8 mouse cellular contexts compared by ENCODE assay signal in the genomic region with DNA sequence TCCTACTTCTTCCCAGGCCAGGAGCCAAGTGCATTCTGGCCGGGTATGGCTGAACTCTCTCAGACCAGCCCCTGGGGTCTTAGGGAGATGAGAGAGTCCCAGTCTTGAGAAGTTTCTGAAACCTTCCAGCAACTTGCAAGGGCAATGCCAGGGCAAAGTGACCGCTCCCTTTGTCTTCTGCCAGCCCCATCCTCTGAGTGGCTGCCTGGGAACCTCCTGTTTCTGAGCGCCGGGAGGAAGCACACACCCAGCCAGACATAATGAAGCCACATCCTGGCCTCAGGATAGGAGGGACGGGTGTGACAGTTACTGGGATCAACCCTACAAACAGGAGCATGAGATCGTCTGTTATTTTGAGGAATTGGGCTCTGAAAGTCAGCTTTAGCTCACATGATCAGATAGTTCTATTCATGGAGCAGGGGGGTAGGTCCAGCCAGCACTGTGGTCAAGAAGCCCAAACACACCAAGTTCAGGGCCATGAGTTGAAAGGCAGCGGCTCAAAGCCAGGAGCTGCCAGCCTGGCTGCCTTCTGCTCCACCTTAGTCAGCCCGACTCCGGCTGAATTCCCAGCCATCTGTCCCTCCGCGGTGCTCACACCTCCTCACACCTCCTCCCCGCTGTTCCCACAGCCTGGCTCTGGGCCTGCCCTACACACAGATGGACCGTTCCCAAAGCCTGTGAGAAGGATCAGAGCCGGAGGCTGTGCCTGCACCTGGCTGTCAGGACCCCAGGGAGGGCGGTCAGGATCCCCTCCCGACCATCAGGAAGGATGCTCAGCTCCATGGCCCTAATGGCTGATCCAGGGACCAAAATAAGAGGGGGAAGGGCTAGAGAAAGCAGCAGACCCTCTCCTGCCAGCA. TPM values are rescaled to one million over a fixed set of nuclear protein-coding genes. Genes with fewer than 3 reads are reported as not detected.
A peak's percentile ranks its signal among the peaks of the same experiment; 100 is the strongest.
DNase-seq lines count a peak whose midpoint lies in the region; ATAC-seq and TF ChIP-seq lines count a peak whose summit lies in the region.

No protein-coding gene starts in this region.

- no peak overlapping the region for H3K27ac ChIP-seq in MEL (ENCODE audit: control insufficient read depth, low read depth, low read length)
- H3K27ac ChIP-seq in cerebellum, adult 2 months (ENCODE audit: insufficient read depth, low read length): peak overlapping the region; percentile 82
- peak overlapping the region; percentile 98 for H3K27ac ChIP-seq in hindbrain, embryonic 15.5 days (replicated peaks)
- H3K27ac ChIP-seq in left cerebral cortex, adult 2 months: peak overlapping the region; percentile 95

- H3K4me2 ChIP-seq in hindbrain, embryonic 15.5 days: peak overlapping the region; percentile 80

- TF ChIP-seq EP300 in MEL (IDR thresholded peaks at IDR 0.05; ENCODE audit: low read depth in 1 of 2, low read length in 2 of 2): no peak

- under 1% methylated on average over 16 of the region's 16 CpGs for WGBS in cerebellum, adult 2 months
- WGBS in hindbrain, embryonic 15.5 days: 6% methylated on average over 16 of the region's 16 CpGs

- no peak for TF ChIP-seq RAD21 in MEL (IDR thresholded peaks at IDR 0.05; ENCODE audit: low read depth, low read length)

- no peaks in the 10 kb centered on the region for H3K27me3 ChIP-seq in MEL (ENCODE audit: control insufficient read depth in 1 of 2, insufficient read depth in 2 of 2, low read length in 2 of 2)
- no peaks in the 10 kb centered on the region for H3K27me3 ChIP-seq in cerebellum, adult 2 months (ENCODE audit: control insufficient read depth, insufficient read depth, low read length)
- no peaks in the 10 kb centered on the region for H3K27me3 ChIP-seq in hindbrain, embryonic 15.5 days

- TF ChIP-seq CTCF in MEL (IDR thresholded peaks at IDR 0.05 in 2 of 3, conservative IDR thresholded peaks at IDR 0.05 in 1 of 3; ENCODE audit: control insufficient read depth in 1 of 3, insufficient read depth in 1 of 3, low read depth in 2 of 3, low read length in 3 of 3, poor library complexity in 1 of 3, severe bottlenecking in 1 of 3): no peak
- no peak for TF ChIP-seq CTCF in cerebellum, adult 2 months (IDR thresholded peaks at IDR 0.05; ENCODE audit: borderline replicate concordance, insufficient read depth, low read depth, low read length)
- TF ChIP-seq CTCF in left cerebral cortex, adult 2 months (IDR thresholded peaks at IDR 0.05): no peak

- intact Hi-C loops in left cerebral cortex, adult 2 months (cut with DNase I): loop anchor here (1.0 to 2.0 kb wide), 3 partner anchors 10 to 74 kb away; no protein-coding TSS in a partner anchor

- H3K9ac ChIP-seq in MEL (ENCODE audit: control insufficient read depth, low read depth, low read length, poor library complexity, severe bottlenecking): no peak overlapping the region
- peak overlapping the region; percentile 87 for H3K9ac ChIP-seq in hindbrain, embryonic 15.5 days

- no peak overlapping the region for H3K4me3 ChIP-seq in MEL (ENCODE audit: control insufficient read depth in 1 of 2, insufficient read depth in 1 of 2, low read depth in 2 of 2, low read length in 2 of 2)
- H3K4me3 ChIP-seq in cerebellum, adult 2 months (replicated peaks; ENCODE audit: insufficient read depth, low read depth, low read length): peak overlapping the region; percentile 68
- H3K4me3 ChIP-seq in hindbrain, embryonic 15.5 days: peak overlapping the region; percentile 89
- peak overlapping the region; percentile 74 for H3K4me3 ChIP-seq in left cerebral cortex, adult 2 months

- no peak for DNase-seq in MEL (ENCODE audit: low read depth, low spot score)
- peak; percentile 97 to 98 for DNase-seq in cerebellum, adult 2 months
- DNase-seq in frontal cortex, postnatal 36 days (ENCODE audit: low spot score in 2 of 2): peak; percentile 83 to 84
- DNase-seq in left cerebral cortex, adult 2 months (ENCODE audit: extremely low spot score in 1 of 2, low spot score in 2 of 2): peak; percentile 62 to 84
- peak; percentile 69 to 84 for DNase-seq in lung, postnatal 4 days
- DNase-seq in right cerebral cortex, postnatal 36 days (ENCODE audit: low spot score in 2 of 2): peak; percentile 71 to 76
- no peak for DNase-seq in natural killer cell, adult 2 months (ENCODE audit: low spot score in 2 of 2)

- peak; percentile 50; the same call in 1 of the 2 replicates for ATAC-seq in hindbrain, embryonic 15.5 days (ENCODE audit: low FRiP score, low read depth)

- peaks cover 90% of the 10 kb centered on the region for H3K79me2 ChIP-seq in MEL (ENCODE audit: control insufficient read depth, insufficient read depth, low read length, poor library complexity)

- peaks cover 4 to 33% of the 10 kb centered on the region in 2 experiments; a peak in 3 of 4 replicates for H3K36me3 ChIP-seq in MEL (ENCODE audit: control insufficient read depth in 1 of 2, insufficient read depth in 2 of 2, low read length in 2 of 2)
- no peaks in the 10 kb centered on the region for H3K36me3 ChIP-seq in hindbrain, embryonic 15.5 days

- peak in 1 of 2 experiments; percentile 25; a peak in 2 of 4 replicates for TF ChIP-seq POLR2A in MEL (IDR thresholded peaks at IDR 0.05; ENCODE audit: control insufficient read depth in 1 of 2, insufficient read depth in 1 of 2, low read depth in 1 of 2, low read length in 2 of 2, poor library complexity in 1 of 2)
- peak; percentile 40; the same call in 1 of the 2 replicates for TF ChIP-seq POLR2A in cerebellum, adult 2 months (IDR thresholded peaks at IDR 0.05; ENCODE audit: borderline replicate concordance, insufficient read depth, low read length)

- peaks cover 0 to 2% of the 10 kb centered on the region in 2 experiments; a peak in 1 of 4 replicates for H3K4me1 ChIP-seq in MEL (ENCODE audit: control insufficient read depth in 1 of 2, insufficient read depth in 2 of 2, low read length in 2 of 2)
- H3K4me1 ChIP-seq in cerebellum, adult 2 months (ENCODE audit: control insufficient read depth, insufficient read depth, low read length): peaks cover 42% of the 10 kb centered on the region
- H3K4me1 ChIP-seq in hindbrain, embryonic 15.5 days (replicated peaks): peaks cover 77% of the 10 kb centered on the region

- no peaks in the 10 kb centered on the region for H3K9me3 ChIP-seq in MEL (replicated peaks; ENCODE audit: insufficient read depth, low read length)
- no peaks in the 10 kb centered on the region for H3K9me3 ChIP-seq in hindbrain, embryonic 15.5 days

TF ChIP-seq in MEL, 35 proteins besides CTCF, POLR2A, EP300 and RAD21:
- no peak for TF ChIP-seq TAL1 (IDR thresholded peaks at IDR 0.05; ENCODE audit: low read length)
- TF ChIP-seq POLR2AphosphoS2 (IDR thresholded peaks at IDR 0.05; ENCODE audit: low read length): 0 out of 2 replicates have a peak, but pooled peaks have one; percentile 34
- no peak for TF ChIP-seq ZNF384 (IDR thresholded peaks at IDR 0.05; ENCODE audit: low read depth, low read length)
- TF ChIP-seq RCOR1 (IDR thresholded peaks at IDR 0.05; ENCODE audit: low read depth, low read length): no peak
- TF ChIP-seq POLR2AphosphoS5 (IDR thresholded peaks at IDR 0.05; ENCODE audit: borderline replicate concordance, low read depth, low read length): no peak
- TF ChIP-seq JUND (IDR thresholded peaks at IDR 0.05; ENCODE audit: low read depth, low read length): no peak
- no peak for TF ChIP-seq GABPA (IDR thresholded peaks at IDR 0.05; ENCODE audit: low read depth, low read length)

RNA-seq across cellular contexts. Expression of a gene that starts 22.1 kb away (rescaled TPM):
- 10.5 and 11.1 TPM in 2 replicates for total RNA-seq in MEL (2012; rRNA removed)
- polyA plus RNA-seq in MEL (2012; ENCODE audit: insufficient read depth in 1 of 2, insufficient read length in 2 of 2, low read depth in 1 of 2, low replicate concordance in 2 of 2, missing spikeins in 1 of 2): 100 to 1,000 TPM in 1 of 2 experiments, not detected in 1; 102 TPM
- 17.7 and 21.6 TPM in 2 replicates for polyA plus RNA-seq in cerebellum, adult 2 months (2012; rRNA removed)
- polyA plus RNA-seq in hindbrain, embryonic 15.5 days (2015; fragmentation: Nextera tagmentation; extraction: Ambion mirVana): 19.1 and 21.2 TPM in 2 replicates
- 10 to 100 TPM; 32.8 to 48.8 TPM for total RNA-seq in left cerebral cortex, adult 2 months (2021)

RNA-seq across cellular contexts. Expression of a gene that starts 54.3 kb away (rescaled TPM):
- not detected in 2 replicates for total RNA-seq in MEL (2012; rRNA removed)
- under 1 TPM in 1 of 2 experiments, not detected in 1; 0.15 TPM for polyA plus RNA-seq in MEL (2012; ENCODE audit: insufficient read depth in 1 of 2, insufficient read length in 2 of 2, low read depth in 1 of 2, low replicate concordance in 2 of 2, missing spikeins in 1 of 2)
- polyA plus RNA-seq in cerebellum, adult 2 months (2012; rRNA removed): not detected in 2 replicates
- not detected in 2 replicates for polyA plus RNA-seq in hindbrain, embryonic 15.5 days (2015; fragmentation: Nextera tagmentation; extraction: Ambion mirVana)
- not detected for total RNA-seq in left cerebral cortex, adult 2 months (2021)

Comparison
In these comparisons a context has a peak if more than half of its experiments do, and no peak if none do; other contexts are left out.
1. DNase-seq: peak in cerebellum, adult 2 months (2 of 2), frontal cortex, postnatal 36 days (2 of 2), left cerebral cortex, adult 2 months (2 of 2), lung, postnatal 4 days (2 of 2) and right cerebral cortex, postnatal 36 days (2 of 2); none in MEL (single experiment) and natural killer cell, adult 2 months (0 of 2).
2. H3K4me3 ChIP-seq: peak in cerebellum, adult 2 months (single experiment), hindbrain, embryonic 15.5 days (single experiment) and left cerebral cortex, adult 2 months (single experiment); none in MEL (0 of 2).